Mouse (Mus musculus) megakaryocyte, embryonic 14.5 days (primary cell): ENCODE data around the gene Celf6. TPM values are rescaled to one million over a fixed set of nuclear protein-coding genes. Genes with fewer than 3 reads are reported as not detected.

Source experiments
- H3K27me3 ChIP-seq: replicated peaks from 2 replicates; pipeline ENCODE3; 2012; ENCODE audit warnings: inconsistent platforms
- H3K36me3 ChIP-seq: replicated peaks from 2 replicates; pipeline ENCODE3; 2012; ENCODE audit warnings: low read length, inconsistent platforms, mixed read lengths
- H3K4me1 ChIP-seq: 2 replicates; pipeline ENCODE4 v1.6.1; 2012; ENCODE audit warnings: inconsistent platforms
- H3K4me3 ChIP-seq: replicated peaks from 2 replicates; pipeline ENCODE3; 2012; ENCODE audit warnings: moderate library complexity, mild to moderate bottlenecking, inconsistent platforms
- H3K9me3 ChIP-seq: 2 replicates; pipeline ENCODE4 v1.6.1; 2012; ENCODE audit warnings: inconsistent platforms
- FLI1 ChIP-seq: IDR thresholded peaks from 2 replicates; pipeline ENCODE4 v1.6.1; 2012; ENCODE audit warnings: low read length, inconsistent platforms, mixed read lengths
- GATA1 ChIP-seq: IDR thresholded peaks from 3 replicates; pipeline ENCODE4 v1.6.1; 2012; ENCODE audit warnings: mixed read lengths, low read length, inconsistent platforms, borderline replicate concordance
- polyA plus RNA-seq: library from polyadenylated mRNA; stranded (reverse); fragments of >175 nt; gene quantifications from 2 replicates; pipeline ENCODE4 v1.2.3, GENCODE M21; 2012; ENCODE audit warnings: low replicate concordance; ENCODE audit not compliant: insufficient read depth

Gene Celf6
- polyA plus RNA-seq, 1 experiment = not detected

DNA sequence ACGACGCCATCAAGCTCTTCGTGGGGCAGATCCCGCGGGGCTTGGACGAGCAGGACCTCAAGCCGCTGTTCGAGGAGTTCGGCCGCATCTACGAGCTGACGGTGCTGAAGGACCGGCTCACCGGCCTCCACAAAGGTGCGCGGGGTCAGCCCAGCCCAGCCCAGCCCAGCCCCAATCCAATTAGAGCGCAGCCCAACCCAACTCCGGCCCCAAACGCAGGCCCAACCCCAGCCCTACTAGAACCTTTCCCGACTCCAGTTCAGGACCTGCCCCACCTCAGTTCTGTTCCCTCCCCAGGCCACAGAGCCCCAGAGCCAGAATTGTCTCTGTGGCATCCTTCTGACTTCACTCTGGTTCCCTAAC, 769 bp downstream of the Celf6 start:
- H3K9me3 ChIP-seq = no peaks in the 10 kb centered on the region
- TF ChIP-seq FLI1 (no peak), GATA1 (no peak)
- H3K4me3 ChIP-seq = peak overlapping the region; percentile 88
- peaks cover 17% of the 10 kb centered on the region for H3K4me1 ChIP-seq
- H3K27me3 ChIP-seq = peaks cover 70% of the 10 kb centered on the region
- H3K36me3 ChIP-seq = no peaks in the 10 kb centered on the region

GRCm38 (mm10) chr9:59584871-59585308, 7.2 kb downstream of the Celf6 start:
- Histone ChIP-seq H3K27me3 (peaks cover 86% of the 10 kb centered on the region), H3K36me3 (no peaks in the 10 kb centered on the region), H3K4me3 (peak overlapping the region; percentile 64), H3K9me3 (no peaks in the 10 kb centered on the region), H3K4me1 (peaks cover 20% of the 10 kb centered on the region)
- no peak for TF ChIP-seq GATA1
- no peak for TF ChIP-seq FLI1

- Histone ChIP-seq H3K4me3 (no peak overlapping the region), H3K9me3 (no peaks in the 10 kb centered on the region), H3K4me1 (peaks cover 33% of the 10 kb centered on the region), H3K36me3 (no peaks in the 10 kb centered on the region), H3K27me3 (peaks cover 80% of the 10 kb centered on the region)
- TF ChIP-seq FLI1 = no peak
- no peak for TF ChIP-seq GATA1
Observed at GRCm38 (mm10) chr9:59588252-59588651, 10.5 kb downstream of the Celf6 start.

- TF ChIP-seq FLI1 (no peak), GATA1 (no peak)
- Histone ChIP-seq H3K4me3 (no peak overlapping the region), H3K27me3 (peaks cover 74% of the 10 kb centered on the region), H3K4me1 (peaks cover 33% of the 10 kb centered on the region), H3K36me3 (no peaks in the 10 kb centered on the region), H3K9me3 (no peaks in the 10 kb centered on the region)
Observed at GRCm38 (mm10) chr9:59588710-59589671, 11.3 kb downstream of the Celf6 start.

DNA sequence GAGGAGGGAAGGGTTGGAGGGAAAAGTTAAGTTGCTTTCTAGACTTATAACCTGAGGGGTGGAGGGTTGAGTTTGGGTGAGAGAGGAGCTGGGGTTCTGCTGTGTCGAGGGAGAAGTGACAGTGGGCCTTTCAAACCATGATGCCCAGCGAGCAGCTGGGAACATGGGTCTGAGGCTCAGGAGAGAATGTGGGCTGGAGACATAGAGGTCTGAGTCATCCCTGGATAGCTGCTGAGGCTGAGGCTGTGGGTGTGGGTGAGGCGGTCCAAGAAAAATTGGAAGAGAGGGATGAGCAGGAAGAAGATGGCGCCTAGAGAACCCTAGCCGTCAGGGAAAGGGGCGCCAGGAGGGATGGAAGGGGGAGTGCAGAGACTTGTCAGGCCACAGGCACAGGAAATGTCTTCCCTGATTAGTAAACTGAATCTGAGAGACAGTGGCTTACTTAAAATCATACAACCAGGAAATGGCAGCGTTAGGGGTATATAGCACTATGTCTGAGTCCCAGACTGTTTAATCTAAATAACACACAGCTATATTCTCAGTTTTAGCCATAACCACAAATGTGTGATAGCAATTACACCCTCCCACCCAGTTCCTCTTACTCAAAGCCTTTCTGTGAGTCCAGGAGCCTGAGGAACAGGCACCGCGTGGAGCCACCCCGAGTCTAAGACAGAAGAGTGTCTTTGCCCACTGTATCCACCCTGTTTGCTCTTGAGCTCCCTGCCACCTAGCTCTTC, 12.2 kb downstream of the Celf6 start:
- no peaks in the 10 kb centered on the region for H3K36me3 ChIP-seq
- H3K27me3 ChIP-seq = peaks cover 66% of the 10 kb centered on the region
- no peak for TF ChIP-seq GATA1
- no peak for TF ChIP-seq FLI1
- H3K4me1 ChIP-seq = peaks cover 28% of the 10 kb centered on the region
- no peaks in the 10 kb centered on the region for H3K9me3 ChIP-seq
- H3K4me3 ChIP-seq = no peak overlapping the region

DNA sequence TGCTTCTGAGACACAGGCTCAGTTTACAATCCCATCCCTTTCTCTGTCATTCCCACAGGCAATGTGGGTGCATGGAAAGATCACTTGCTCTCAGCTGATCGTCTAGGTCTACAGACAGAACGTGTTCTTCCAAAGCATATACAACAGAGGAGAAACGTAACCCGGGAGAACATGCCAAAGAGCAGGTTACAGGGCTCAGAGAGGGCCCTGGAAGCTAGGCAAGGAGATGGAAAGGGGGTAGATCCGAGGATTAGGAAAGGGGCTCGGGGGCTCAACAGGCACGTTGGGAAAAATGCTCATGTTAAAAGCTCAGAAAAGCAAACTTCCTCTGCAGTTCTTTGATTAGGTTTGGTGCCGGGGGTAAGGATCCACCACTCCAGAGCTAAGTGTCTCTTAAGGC, 23.9 kb downstream of the Celf6 start:
- peaks cover 70% of the 10 kb centered on the region for H3K27me3 ChIP-seq
- H3K4me1 ChIP-seq = no peaks in the 10 kb centered on the region; the same call in 1 of the 2 replicates
- no peaks in the 10 kb centered on the region for H3K36me3 ChIP-seq
- peaks cover 3% of the 10 kb centered on the region; the same call in 1 of the 2 replicates for H3K9me3 ChIP-seq
- no peak overlapping the region for H3K4me3 ChIP-seq
- TF ChIP-seq GATA1 (no peak), FLI1 (no peak)

DNA sequence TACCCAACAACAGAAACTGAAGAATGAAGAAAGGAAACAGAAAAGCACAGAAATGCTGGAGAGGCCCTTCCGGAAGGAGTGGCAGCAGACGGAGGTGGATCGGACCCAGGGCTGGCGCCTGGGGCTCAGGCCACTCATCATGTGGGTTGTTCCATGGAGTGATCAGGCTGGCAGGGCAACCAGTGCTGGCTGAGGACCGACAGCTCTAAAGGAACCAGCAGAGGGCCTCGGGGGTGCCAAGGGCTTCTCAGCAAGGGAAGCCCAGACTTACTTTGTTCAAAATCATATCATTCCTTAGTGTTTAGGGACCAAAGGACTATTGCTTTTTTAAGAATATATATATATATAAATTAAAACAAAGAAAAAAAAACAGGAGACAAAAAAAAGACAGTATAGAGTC, 28.2 kb downstream of the Celf6 start:
- H3K9me3 ChIP-seq = no peaks in the 10 kb centered on the region
- no peak overlapping the region for H3K4me3 ChIP-seq
- TF ChIP-seq GATA1 = no peak
- H3K4me1 ChIP-seq = no peaks in the 10 kb centered on the region; the same call in 1 of the 2 replicates
- no peaks in the 10 kb centered on the region for H3K36me3 ChIP-seq
- H3K27me3 ChIP-seq = peaks cover 55% of the 10 kb centered on the region

DNA sequence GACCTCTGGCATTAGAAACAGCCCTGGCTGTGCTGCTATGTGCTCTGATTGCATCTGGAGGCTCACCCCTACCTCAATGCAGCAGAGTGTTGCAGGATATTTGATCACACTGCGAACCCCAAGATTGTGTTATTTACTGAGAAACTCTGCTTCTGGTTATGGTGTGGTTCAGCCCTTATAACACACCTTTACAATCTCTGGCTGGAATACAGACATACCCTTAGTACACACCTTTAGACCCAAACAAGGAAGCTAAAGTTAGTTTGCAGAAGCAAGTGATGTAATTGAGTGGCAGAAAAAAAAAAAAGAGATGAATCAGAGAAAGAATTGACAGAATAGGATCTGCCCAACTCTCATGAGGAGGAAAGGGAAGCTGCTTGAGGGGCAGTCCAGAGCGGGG, 33.2 kb downstream of the Celf6 start:
- TF ChIP-seq GATA1 = no peak
- no peak for TF ChIP-seq FLI1
- Histone ChIP-seq H3K27me3 (peaks cover 29% of the 10 kb centered on the region), H3K36me3 (no peaks in the 10 kb centered on the region), H3K4me3 (no peak overlapping the region), H3K4me1 (peaks cover 27% of the 10 kb centered on the region), H3K9me3 (no peaks in the 10 kb centered on the region)

DNA sequence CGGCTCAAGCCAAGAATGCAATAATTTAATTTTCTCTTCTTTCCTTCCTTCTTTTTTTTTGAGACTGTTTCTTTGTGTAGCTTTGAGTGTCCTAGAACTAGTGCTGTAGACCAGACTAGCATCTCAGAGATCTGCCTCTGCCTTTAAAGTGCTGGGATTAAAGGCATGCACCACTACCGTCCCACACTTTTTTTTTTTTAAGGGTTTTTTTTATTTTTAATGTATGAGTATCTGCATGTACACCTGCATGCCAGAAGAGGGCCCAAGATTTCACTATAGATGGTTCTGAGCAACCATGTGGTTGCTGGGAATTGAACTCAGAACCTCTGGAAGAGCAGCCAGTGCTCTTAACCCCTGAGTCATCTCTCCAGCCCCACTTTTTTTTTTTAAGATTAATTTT, 38.1 kb downstream of the Celf6 start:
- H3K27me3 ChIP-seq = peaks cover 17% of the 10 kb centered on the region
- no peak overlapping the region for H3K4me3 ChIP-seq
- H3K4me1 ChIP-seq = peaks cover 47% of the 10 kb centered on the region
- no peak for TF ChIP-seq GATA1
- TF ChIP-seq FLI1 = no peak
- H3K36me3 ChIP-seq = peaks cover 5% of the 10 kb centered on the region
- H3K9me3 ChIP-seq = no peaks in the 10 kb centered on the region

GRCm38 (mm10) chr9:59616622-59617306, 39.0 kb downstream of the Celf6 start, which contains the start of gene Parp6:
Gene Parp6 (plus strand): TSS chr9:59617284.
- peak within 1 kb of the TSS; percentile 92 for H3K4me3 ChIP-seq
- peaks cover 11% of the 10 kb centered on the region for H3K36me3 ChIP-seq
- peaks cover 47% of the 10 kb centered on the region for H3K4me1 ChIP-seq
- peaks cover 11% of the 10 kb centered on the region for H3K27me3 ChIP-seq
- H3K9me3 ChIP-seq = no peaks in the 10 kb centered on the region
- no peak for TF ChIP-seq GATA1
- TF ChIP-seq FLI1 = no peak
